Mouse (Mus musculus) layer of hippocampus, postnatal 36 days (tissue): ENCODE measurements around the gene Gm11492. TPM values are rescaled to one million over a fixed set of nuclear protein-coding genes. Genes with fewer than 3 reads are reported as not detected.

Source experiments
- DNase-seq, 2 experiments: peaks; one replicate each; pipeline ENCODE4 v3.0.0; 2022
- total RNA-seq, 2 experiments: library from RNA; stranded (reverse); gene quantifications; 2 replicates each; pipeline ENCODE4 v1.2.3; 2021

The Gm11492 gene
- total RNA-seq, 2 experiments from 2014 or later, result not detected

GRCm38 (mm10) chr11:87599395-87600089, 33.1 kb downstream of the Gm11492 start:
- DNase-seq, result no peak

GRCm38 (mm10) chr11:87600322-87600853, 33.9 kb downstream of the Gm11492 start:
- no peak for DNase-seq

- DNase-seq, result no peak
These were observed 35.8 kb downstream of the Gm11492 start for GRCm38 (mm10) chr11:87602234-87602633.

DNA sequence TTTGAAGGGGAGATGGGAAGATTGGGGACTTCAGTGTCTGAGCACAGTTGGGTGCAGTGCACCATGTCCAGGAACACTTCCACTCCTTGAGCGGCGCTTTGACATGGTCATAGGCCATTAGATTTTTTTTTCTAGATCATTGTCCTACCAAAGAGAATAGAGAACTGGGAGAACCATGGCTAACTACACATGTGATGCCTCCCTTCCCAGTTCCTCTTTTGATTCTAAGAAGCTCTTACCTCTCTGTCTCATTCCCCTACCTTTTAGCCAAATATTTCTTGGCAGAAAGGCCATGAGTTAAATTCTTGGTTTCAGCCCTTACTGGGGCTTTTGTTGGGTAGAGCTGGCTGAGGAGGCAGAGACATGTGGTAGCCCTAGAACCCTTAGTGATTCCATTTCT, 37.1 kb downstream of the Gm11492 start:
- DNase-seq, result no peak

GRCm38 (mm10) chr11:87609264-87609663, 42.8 kb downstream of the Gm11492 start:
- DNase-seq, result no peak

GRCm38 (mm10) chr11:87611547-87611946, 45.1 kb downstream of the Gm11492 start:
- no peak for DNase-seq

DNA sequence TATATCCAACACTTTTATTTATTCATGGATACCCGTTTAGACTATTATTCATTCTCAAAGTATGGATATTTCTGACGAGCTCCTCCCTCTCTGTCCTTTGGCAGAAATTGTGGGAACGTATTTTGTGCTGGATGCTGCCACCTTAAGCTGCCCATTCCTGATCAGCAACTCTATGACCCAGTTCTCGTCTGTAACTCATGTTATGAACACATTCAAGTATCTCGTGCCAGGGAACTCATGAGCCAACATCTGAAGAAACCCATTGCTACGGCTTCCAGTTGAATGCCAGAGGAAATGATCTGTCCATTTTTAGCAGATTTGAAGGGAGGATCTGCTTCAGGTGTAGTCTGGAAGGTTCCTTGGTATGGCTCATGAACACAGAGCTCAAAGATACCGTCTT, 47.5 kb downstream of the Gm11492 start:
- no peak for DNase-seq

- no peak for DNase-seq
These were observed 49.1 kb downstream of the Gm11492 start for GRCm38 (mm10) chr11:87615551-87615950.

DNA sequence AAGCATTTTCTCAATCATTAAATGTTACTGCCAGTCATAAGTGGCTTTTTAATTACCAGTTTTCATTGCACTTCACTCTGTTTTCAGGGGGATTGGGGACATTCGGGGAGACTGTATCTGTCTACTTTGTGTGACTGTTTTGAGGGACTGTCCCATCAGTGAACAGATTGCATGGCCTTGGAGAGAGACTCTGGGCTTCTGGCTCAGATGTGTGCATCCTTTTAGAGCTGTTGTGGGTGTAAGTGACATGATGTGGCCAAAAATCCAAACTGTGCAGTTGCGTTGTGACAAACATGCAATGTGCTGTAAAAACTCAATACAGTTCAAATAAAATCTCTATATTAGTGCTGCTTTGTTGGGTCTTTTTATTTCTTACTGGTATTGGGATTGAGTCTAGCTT, 49.5 kb downstream of the Gm11492 start:
- DNase-seq, result no peak

DNA sequence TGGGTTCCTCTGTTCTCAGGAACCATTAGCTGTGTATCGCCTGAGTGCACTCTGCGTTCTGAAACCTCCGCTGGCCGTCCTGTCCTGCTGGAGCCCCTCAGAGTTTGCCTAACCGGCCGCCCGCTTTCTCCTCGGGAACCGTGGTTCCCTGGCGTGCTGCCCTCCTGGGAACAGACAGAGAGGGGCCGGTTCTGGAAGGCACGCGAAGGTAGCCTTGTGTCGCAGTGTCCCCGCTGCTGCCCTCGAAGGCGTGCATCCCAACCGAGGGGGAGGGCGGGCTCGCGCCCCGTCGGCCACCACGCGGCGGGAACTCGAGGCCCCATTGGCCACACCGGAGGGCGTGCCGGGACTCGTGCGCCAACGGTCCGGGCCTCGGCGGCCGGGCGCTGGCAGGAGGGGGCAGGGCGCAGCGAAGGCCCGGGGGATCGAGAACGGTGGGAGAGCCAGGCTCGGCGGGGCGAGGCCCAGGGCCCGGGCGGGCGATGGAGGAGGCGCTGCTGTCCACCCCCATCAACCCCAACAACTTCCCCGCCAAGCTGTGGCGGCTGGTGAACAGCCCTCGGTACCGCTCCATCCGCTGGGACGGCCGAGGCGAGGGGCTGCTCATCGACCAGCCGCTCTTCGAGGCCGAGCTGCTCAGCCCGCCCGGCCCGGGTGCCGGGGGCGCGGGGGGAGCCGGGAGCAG, 50.5 kb downstream of the Gm11492 start, which contains the start of gene Hsf5:
Gene Hsf5, plus strand, starts transcription at position 375 of the 685 bp plus-strand sequence.
- DNase-seq, result no peak

- no peak for DNase-seq
These were observed 51.2 kb downstream of the Gm11492 start for GRCm38 (mm10) chr11:87617606-87618005.

Other genes starting within 250 kb of the Gm11492 start
- 100 to 1,000 TPM; 262 to 263 TPM for gene Ppm1e, start 207.6 kb upstream of the Gm11492 start, total RNA-seq
- gene Rad51c, start 161.7 kb upstream of the Gm11492 start, total RNA-seq, result 1 to 10 TPM; 4.6 to 6.1 TPM
- under 1 TPM; 0.25 to 0.43 TPM for gene Tex14, start 161.6 kb upstream of the Gm11492 start, total RNA-seq
- 100 to 1,000 TPM; 158 to 178 TPM for gene Sept4, start 2.2 kb downstream of the Gm11492 start, total RNA-seq
- 100 to 1,000 TPM in 1 of 2 experiments, 10 to 100 TPM in 1; 91.8 to 109 TPM for gene Mtmr4, start 25.5 kb downstream of the Gm11492 start, total RNA-seq
- gene Hsf5, start 50.5 kb downstream of the Gm11492 start, total RNA-seq, result under 1 TPM; 0.22 to 0.78 TPM
- 1 to 10 TPM; 2.0 to 2.6 TPM for gene Rnf43, start 96.1 kb downstream of the Gm11492 start, total RNA-seq
- gene Supt4a, start 170.9 kb downstream of the Gm11492 start, total RNA-seq, result 10 to 100 TPM; 71.7 to 78.7 TPM
- gene Tspoap1, start 193.9 kb downstream of the Gm11492 start, total RNA-seq, result 100 to 1,000 TPM; 146 to 163 TPM
- gene Mpo, start 226.9 kb downstream of the Gm11492 start, total RNA-seq, result under 1 TPM; 0.28 to 0.60 TPM